Mouse (Mus musculus): ENCODE measurements around the gene Zfp747.
"Not testable (repeated sequence)": the region's sequence is repeated elsewhere in the genome, so short reads cannot be mapped to it uniquely, and the experiment has no call there.

Zfp747 gene

DNA sequence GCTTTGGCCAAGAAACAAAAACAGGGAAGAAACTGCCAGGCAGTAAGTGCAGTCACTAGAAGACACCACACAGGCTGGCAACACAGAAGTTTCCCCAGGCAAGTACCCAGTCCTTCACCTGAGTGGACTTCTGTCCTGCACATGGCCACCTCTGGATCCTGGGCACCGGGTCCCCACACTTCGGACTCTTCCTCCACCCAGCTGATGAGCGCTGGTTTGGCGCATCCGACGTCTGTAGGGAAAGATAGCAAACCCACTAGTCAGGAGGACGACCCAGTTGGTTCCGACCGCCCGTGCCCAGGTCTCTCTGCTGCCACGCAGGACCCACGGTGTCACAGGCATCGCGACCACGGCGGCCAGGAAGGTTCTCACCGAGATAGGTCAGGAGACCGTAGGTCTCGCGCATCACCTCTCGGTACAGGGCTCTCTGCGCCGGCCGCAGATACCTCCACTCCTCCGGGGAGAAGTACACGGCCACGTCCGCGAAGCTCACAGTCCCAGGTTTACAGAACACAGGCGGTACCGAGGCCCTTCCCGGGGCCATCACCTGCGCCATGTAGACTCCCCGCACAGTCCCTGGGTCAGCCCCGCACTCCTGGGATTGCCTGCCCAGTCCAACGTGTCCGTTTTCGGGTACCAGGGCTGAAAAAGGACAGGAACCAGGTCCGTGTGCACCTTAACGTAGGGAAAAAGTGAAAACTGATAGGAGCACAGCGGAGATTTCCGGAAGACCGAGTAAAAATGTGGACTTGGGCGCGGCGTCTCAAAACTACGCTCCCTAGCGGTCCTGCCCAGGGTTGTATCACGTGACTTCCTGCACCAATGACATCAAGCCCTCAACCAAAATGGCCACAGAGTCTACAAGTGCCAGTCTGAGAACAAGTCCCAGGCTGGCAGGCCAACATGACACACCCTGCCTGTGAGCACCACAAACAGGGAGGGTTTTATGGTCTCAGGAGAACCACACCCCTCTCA, at the start of gene Zfp747:
Gene Zfp747, minus strand, starts transcription at position 780 of the 975 bp plus-strand sequence.
- peak; percentile 94 for DNase-seq

DNA sequence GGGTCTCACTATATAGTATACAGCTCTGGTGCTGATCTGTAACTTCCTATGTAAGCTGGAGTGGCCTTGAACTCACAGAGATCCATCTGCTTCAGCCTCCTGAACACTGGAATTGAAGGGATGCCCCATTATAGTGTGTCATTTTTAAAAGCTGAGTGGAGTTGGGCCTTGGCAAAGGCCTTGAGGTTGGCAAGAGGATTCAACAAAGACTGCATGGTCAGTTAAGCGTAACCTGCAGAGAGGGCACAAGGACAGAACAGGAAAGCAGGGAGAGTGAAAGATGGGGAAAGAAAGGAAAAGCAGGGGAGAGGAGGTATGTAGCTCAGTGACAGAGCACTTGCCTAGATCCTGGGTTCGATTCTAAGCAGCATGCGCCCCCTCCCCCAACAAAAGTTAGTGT, 49.4 kb upstream of the Zfp747 start:
- DNase-seq, result no peak

DNA sequence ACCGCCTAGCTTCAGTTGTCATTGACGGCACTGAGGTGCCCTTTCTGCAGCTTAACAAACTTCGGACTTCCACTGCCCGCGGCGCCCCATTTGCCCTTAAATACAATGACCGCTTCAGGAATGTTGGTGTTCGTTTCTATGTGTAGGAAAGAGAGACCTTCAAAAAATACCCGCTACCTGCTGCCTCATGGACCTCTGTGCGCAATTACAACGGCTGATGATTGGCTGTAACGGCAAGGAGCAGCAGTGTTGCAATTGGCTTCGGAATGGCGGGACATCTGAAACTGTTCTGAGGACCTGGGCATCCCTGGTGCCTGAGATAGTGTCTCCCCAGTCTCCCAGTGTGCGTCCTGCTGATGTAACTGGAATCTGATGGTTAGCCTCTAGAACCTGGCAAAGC, 46.4 kb upstream of the Zfp747 start:
- no peak for DNase-seq

DNA sequence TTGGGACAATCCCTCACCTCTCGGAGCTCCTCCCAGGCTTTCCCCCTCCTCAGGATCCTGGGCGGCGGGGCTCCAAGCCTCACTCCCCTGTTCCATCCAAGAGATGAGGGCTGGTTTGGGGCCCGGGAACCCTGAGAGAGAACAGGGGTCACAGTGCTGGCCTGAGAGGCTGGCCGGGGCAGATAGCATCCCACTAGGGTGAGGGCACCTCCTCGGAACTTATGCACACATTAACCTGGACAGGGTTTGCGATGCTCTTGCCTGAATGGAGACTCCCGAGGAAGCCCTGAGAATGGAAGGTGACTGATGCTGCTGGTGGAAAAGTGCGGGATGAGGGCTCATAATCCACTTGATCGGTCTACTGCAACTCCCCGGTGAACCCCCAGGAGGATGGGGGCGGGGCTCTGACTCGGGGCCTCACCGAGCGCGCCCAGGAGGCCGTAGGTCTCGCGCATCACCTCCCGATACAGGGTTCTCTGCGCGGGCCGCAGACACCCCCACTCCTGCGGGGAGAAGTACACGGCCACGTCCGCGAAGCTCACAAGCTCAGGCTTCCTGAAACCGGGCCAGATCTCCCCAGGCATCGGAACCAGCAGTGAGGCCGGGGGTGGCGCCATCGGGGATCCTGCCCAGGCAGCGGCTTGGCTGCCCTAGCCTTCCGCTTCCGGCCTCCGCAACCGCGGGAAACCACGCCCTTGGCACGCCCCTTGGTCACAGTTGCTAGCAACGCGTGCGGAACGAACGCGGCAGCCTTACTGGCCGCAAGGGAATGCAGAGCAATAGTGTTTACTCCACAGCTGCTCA, 45.7 kb upstream of the Zfp747 start, which contains the start of gene Zfp688:
Gene Zfp688, minus strand, starts transcription at position 681 of the 804 bp plus-strand sequence.
- peak; percentile 99 for DNase-seq

DNA sequence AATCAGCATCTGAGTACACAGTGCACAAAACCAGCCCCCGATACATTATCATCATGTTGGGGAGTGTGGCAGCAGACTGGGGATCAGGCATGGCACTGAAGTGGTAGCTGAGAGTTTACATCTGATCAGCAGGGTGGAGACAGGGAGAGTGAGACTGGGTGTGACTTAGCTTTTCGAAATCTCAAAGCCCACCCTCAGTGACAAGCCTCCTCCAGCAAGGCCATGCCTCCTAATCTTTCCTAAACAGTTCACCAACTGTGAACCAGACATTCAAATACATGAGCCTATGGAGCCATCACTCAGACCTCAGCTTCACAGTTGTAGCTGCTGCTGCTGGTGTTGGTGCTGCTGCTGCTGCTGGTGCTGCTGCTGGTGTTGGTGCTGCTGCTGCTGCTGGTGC, 35.6 kb upstream of the Zfp747 start:
- DNase-seq, result no peak

DNA sequence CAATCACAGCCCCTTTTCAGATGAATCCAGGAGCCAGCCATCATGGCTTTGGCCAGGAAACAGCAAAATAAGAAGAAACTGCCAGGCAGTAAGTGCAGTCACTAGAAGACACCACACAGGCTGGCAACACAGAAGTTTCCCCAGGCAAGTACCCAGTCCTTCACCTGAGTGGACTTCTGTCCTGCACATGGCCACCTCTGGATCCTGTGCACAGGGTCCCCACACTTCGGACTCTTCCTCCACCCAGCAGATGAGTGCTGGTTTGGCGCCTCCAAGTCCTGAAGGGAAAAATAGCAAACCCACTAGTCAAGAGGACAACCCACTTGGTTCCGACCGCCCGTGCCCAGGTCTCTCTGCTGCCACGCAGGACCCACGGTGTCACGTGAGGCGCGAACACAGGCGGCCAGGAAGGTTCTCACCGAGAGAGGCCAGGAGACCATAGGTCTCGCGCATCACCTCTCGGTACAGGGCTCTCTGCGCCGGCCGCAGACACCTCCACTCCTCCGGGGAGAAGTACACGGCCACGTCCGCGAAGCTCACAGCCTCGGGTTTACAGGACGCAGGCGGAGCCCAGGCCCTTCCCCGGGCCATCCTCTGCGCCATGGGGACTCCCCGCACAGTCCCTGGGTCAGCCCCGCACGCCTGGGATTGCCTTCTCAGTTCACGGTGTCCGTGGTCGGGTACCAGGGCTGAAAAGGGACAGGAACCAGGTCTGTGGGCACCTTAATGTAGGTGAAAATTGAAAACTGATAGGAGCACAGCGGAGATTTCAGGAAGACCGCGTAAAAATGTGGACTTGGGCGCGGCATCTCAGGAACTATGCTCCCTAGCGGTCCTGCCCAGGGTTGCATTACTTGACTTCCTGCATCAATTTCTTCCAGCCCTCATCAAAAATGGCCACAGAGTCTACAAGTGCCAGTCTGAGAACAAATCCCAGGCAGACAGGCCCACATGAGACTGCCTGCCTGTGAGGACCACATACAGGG, 30.4 kb upstream of the Zfp747 start, which contains the start of gene Zfp764:
Gene Zfp764, minus strand, starts transcription at position 821 of the 986 bp plus-strand sequence.
- peak; percentile 92 for DNase-seq

DNA sequence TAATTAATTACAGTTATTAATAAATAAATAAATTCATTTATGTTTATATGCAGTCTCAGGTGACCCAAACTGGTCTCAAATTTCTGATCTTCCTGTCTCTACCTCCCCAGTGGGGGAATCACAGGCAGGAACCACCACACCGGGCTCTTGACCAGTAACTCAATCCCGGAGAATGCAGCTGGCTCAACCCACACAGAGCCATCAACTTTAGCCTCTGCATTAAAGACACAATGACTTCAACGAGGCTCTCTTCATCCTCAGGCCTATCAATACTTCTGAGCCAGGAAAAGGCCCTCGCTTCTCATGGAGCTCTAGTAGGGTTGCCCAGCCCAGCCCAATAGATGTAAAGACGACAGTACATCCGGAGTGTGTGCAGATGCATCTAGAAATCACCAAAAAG, 28.3 kb upstream of the Zfp747 start:
- DNase-seq, result not testable (repeated sequence)

DNA sequence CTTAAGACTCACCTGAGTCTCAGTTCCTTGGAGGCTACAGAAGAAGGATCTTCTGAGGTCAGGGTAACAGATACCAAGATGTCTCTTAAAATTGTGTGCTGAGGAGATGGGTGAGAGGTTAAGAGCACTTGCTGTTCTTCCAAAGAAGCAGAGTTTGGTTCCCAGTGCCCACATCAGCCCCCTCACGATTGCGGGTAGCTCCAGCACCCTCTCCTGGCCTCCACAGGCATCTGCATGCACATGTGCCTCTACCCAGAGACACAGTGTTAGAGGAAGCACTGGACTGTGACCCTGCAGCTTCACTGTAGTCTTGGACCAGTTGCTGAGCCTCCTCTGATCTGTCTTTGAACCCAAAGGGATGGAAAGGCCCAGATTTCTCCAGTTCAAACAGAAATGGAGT, 27.1 kb upstream of the Zfp747 start:
- peak; percentile 43 for DNase-seq

DNA sequence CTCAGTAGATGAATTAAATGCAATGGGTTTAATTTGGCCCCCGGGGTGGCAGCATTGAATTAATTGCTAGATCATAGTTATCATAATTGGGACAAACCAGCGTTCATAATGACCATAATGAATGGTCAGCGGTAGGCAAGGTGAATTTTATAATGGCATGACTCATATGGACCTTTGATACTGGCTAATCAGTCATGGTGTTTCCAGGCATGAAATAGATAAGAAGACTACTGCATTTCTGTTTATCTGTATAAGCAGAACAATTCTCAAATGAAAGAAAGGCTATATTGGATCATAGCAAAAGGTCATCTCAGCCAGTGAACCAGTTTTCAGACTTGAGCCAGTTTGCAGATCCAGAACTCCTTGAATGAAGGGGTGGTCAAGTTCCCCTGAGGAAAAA, 24.5 kb upstream of the Zfp747 start:
- DNase-seq, result no peak

DNA sequence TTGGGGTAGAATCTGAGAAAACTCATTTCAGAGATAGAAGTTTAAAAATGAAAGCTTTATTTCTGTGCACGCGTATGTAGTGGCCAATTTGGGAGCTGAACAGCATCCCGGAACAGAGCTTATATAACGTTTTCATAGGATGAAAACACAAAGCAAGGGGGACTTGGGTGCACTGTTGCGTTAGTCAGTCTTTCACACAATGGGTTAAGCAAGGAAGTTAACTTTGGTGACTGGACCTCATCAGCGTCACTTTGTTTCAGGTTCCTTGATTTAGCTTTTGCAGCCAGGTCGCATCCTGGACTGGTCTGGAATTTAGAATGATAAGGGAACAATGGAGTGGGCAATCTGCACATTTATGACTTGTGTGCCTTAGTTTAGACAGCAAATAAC, 18.1 kb upstream of the Zfp747 start:
- DNase-seq, result no peak

DNA sequence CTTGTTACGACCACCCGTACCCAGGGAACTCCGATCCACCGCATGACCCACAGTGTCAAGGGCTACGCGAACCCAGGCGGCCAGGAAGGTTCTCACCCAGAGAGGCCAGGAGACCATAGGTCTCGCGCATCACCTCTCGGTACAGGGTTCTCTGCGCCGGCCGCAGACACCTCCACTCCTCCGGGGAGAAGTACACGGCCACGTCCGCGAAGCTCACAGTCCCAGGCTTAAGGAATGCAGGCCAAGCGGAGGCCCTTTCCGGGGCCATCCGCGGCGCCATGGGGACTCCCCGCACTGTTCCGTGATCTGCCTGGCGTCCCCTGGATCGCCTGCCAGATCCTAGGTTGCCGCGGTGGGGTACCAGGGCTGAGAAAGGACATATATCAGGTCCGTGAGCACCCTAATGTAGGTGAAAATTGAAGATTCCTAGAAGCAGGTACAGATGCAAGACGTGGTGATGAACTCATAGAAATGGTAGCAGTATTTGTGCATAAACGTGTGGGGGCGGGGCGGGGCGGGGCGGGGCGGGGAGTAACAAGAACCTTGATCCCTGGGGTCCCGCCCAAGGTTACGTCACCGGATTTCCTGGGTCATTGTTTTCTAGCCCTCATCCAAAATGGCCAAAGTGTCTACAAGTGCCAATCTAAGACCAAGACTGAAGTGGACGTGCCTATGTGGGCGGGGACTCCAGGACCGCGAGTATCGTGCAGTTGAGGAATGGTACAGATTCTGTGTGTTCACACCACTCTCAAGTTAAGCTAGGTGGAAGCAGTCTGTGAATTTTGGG, 17.5 kb upstream of the Zfp747 start, which contains the start of gene E430018J23Rik:
Gene E430018J23Rik, minus strand, starts transcription at position 473 of the 787 bp plus-strand sequence.
- peak; percentile 94 for DNase-seq

DNA sequence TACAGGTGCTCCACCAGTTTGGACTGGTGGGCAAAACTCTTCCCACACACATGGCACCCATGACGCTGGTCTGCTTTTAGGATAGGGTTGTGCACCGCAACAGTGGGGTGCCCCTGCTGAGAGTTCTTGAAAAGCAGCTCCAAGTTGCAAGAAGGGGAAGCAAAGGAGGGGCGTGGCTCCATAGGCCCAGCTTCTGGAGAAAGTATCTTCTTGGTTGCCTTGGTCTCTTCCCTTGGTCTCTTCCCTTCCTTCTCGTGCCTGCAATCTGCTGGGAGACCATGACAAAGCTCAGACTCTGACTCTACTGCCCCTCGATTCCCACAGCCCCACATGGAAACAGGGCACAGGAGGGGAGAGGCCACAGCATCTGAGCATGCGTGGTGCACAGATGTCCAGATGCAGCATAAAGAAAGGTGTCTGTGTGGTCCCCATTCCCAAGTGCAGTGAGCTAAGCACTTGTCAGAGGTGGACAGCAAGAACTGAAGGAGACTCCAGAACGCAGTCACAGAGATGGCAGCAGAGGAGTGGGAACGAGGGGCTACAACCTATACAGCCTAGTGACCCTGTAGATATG, 16.5 kb upstream of the Zfp747 start:
- DNase-seq, result no peak

DNA sequence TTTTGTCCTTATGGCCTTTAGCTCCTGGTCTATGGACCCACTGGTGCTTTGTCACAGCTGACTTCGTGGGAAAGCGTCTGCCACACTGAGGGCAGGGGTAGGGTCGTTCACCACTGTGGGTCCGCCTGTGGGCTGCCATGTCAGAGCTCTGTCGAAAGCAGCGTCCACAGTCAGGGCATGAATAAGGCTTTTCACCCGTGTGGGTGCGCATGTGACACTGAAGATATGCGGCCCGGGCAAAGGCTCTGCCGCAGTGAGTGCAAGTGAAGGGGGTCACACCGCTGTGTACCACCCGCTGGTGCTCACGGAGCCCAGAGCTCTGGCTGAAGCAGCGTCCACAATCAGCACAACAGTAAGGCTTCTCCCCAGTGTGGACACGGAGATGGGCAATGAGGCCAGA, 15.7 kb upstream of the Zfp747 start:
- DNase-seq, result no peak

DNA sequence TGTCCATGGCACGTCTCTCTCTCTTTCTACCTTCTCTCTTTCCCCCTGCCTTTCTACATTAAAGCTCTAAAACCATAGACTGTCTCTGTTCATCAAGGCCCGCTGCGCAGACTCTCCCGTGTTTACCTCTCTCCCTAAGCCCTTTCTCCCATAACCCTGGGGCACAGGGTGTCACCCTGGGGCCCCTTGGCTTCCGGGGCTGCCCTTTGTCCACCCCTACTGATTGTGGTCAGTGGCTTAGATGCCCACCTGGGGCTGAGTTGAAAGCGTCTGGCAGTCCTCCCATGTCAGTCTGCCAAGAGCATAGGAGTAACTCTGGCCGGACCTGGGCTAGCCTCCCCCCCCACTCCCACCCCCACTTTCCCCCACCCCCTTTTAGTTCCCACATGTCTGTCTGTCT, 14.5 kb upstream of the Zfp747 start:
- no peak for DNase-seq

DNA sequence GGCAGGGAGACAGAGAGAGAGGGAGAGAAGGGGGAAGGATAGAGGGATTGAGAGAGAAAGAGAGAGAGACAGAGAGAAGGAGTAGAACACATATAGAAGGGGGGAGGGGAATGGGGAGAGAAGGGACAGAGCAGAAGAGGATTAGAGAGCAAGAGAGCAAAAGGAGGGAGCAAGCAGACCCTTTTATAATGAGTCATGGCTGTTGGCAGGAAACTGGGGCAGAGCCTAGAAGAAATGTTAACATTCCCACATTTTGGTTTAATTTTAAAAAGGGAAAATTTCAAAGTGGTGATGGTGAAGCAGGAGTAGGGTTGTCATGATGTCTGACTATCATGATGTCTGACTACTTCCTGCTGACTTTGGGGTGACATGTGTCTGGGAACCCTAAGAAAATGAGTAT, 12.4 kb upstream of the Zfp747 start:
- not testable (repeated sequence) for DNase-seq

DNA sequence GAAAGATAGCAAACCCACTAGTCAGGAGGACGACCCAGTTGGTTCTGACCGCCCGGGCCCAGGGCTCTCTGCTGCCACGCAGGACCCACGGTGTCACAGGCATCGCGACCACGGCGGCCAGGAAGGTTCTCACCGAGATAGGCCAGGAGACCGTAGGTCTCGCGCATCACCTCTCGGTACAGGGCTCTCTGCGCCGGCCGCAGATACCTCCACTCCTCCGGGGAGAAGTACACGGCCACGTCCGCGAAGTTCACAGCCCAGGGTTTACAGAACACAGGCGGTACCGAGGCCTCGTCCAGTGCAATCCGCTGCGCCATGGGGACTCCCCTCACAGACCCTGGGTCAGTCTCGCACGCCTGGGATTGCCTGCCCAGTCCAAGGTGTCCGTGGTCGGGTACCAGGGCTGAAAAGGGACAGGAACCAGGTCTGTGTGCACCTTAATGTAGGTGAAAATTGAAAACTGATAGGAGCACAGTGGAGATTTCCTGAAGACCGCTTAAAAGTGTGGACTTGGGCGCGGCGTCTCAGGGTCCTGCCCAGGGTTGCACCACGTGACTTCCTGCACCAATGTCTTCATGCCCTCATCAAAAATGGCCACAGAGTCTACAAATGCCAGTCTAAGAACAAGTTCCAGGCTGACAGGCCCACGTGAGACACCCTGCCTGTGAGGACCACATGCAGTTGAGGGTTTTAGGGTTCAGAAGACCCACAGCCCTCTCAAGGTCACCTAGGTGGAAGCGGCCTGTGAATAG, 11.0 kb upstream of the Zfp747 start, which contains the start of gene 9130019O22Rik:
Gene 9130019O22Rik, minus strand, starts transcription at position 526 of the 752 bp plus-strand sequence.
- DNase-seq, result peak; percentile 93

DNA sequence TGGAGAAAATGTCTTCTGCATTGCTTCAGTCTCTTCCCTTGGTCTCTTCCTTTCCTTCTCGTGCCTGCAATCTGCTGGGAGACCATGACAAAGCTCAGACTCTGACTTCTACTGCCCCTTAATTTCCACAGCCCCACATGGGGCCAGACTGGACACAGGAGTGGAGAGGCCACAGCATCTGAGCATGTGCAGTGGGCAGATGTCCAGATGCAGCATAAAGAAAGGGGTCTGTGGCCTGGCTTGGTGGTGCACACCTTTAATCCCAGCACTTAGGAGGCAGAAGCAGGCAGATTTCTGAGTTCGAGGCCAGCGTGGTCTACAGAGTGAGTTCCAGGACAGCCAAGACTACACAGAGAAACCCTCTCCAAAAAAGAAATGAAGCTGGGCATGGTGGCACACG, 9.7 kb upstream of the Zfp747 start:
- DNase-seq, result not testable (repeated sequence)

DNA sequence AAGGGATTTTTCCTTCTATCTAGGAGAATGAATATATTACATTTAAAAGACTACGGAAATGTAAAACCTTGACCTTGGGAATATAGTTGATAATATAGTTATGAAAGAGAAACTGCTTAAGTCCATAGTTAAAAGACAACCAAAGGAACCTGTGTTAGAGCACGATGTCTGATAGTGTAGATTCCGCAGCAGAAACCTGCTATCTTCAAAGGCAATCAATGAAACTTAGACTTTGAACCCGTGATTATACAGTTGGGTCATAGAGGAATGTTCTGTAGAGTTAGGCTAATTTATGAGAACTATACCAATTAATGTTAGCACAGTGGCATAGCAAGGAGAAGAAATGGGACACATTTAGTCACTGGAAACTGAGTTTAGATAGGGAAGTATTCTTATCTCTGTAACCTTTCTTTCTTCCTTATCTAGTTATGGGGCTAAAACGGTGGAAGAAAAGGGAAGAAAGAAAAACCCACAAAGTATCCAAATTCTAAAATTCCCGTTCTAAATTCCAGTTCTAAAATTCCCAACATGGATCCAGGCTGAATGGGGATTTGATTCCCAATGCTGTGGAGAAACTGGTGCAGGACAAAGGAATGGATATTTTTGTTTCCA, 2.6 kb upstream of the Zfp747 start:
- DNase-seq, result no peak

DNA sequence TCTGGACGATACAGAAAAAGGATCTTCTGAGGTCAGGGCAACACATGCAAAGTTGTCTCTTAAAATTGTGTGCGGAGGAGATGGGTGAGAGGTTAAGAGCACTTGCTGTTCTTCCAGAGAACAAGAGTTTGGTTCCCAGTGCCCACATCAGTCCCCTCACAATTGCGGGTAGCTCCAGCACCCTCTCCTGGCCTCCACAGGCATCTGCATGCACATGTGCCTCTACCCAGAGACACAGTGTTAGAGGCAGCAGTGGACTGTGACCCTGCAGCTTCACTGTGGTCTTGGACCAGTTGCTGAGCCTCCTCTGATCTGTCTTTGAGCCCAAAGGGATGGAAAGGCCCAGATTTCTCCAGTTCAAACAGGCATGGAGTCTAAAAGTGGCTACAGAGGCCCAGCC, 4.0 kb downstream of the Zfp747 start:
- peak; percentile 55 for DNase-seq

DNA sequence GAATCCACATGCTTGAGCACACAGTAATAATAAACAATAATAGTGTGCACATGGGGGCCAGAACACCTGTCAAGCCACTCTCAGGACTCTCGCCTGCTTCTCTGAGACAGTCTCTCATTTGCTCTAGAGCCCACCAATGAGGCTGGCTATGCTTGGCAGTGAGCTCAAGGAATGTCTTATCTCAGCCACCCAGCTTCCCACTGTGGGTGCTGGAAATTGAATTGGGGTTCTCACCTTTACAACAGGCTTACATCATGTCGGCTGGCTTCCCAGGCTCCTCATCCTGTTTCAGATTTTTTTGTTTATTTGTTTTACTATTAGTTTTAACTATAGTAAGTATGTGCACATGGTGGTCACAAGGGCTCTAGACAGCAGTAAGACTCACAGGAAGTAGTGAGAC, 4.6 kb downstream of the Zfp747 start:
- DNase-seq, result no peak
